Mouse (Mus musculus): Measurements from ENCODE around the gene Ttll5.

The Ttll5 gene

GRCm38 (mm10) chr12:86105546-86105945 lies 281.1 kb downstream of the Ttll5 start:
- DNase-seq, result peak; percentile 28 to 63

DNA sequence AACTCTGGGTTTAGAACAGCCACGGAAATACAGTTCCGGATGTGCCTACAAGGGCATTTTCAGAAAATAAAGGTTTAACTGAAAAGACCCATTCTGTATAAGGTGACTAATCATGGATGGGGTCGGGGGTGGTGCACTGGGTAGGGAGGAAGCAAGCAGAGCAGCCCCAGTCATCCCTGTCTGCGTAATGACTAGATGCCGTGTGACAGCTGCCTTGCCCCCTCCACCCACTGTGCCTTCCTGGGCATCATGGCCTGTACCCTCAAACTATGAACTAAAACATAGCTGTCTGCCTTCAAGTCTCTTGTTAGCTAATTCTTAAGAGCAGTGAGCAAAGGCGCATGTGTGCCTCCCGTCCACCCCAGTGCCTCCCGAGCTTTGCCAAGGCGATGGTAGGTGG lies 281.6 kb downstream of the Ttll5 start:
- DNase-seq, result peak in 1 of 2 experiments; percentile 20

GRCm38 (mm10) chr12:86107645-86108044 lies 283.2 kb downstream of the Ttll5 start:
- peak in 1 of 2 experiments; percentile 26 for DNase-seq

GRCm38 (mm10) chr12:86109531-86109930 lies 285.1 kb downstream of the Ttll5 start:
- DNase-seq, result peak; percentile 52 to 54

GRCm38 (mm10) chr12:86110637-86111036 lies 286.2 kb downstream of the Ttll5 start:
- peak; percentile 59 to 78 for DNase-seq
